Mouse (Mus musculus) C2C12 (cell line): ENCODE measurements around the gene Gm49396. TPM values are rescaled to one million over a fixed set of nuclear protein-coding genes. Genes with fewer than 3 reads are reported as not detected.

Source experiments
- H3K27me3 ChIP-seq: one replicate; pipeline ENCODE4 v1.6.1; 2011; ENCODE audit not compliant: control insufficient read depth, insufficient read depth, insufficient read length
- H3K36me3 ChIP-seq: one replicate; pipeline ENCODE4 v1.6.1; 2011; ENCODE audit not compliant: control insufficient read depth, insufficient read depth
- H3K4me3 ChIP-seq: one replicate; pipeline ENCODE4 v1.5.1; 2011; ENCODE audit warnings: mild to moderate bottlenecking, control low read depth; ENCODE audit not compliant: poor library complexity, insufficient read depth, severe bottlenecking
- H3K79me2 ChIP-seq: one replicate; pipeline ENCODE4 v1.6.1; 2011; ENCODE audit not compliant: control insufficient read depth, insufficient read depth
- H3K79me3 ChIP-seq: one replicate; pipeline ENCODE4 v1.6.1; 2011; ENCODE audit warnings: low read depth, control low read depth
- H3ac ChIP-seq: one replicate; pipeline ENCODE3; 2011; ENCODE audit warnings: low read depth; ENCODE audit not compliant: control insufficient read depth, insufficient read length
- CEBPB ChIP-seq: IDR thresholded peaks from one replicate; pipeline ENCODE4 v1.6.1; 2011; ENCODE audit warnings: low read depth, mild to moderate bottlenecking, control low read depth, moderate library complexity
- CTCF ChIP-seq: IDR thresholded peaks from one replicate; pipeline ENCODE4 v1.5.1; 2011; ENCODE audit not compliant: control insufficient read depth, insufficient read depth, insufficient read length
- FOSL1 ChIP-seq: IDR thresholded peaks from one replicate; pipeline ENCODE4 v1.8.0; 2011; ENCODE audit warnings: mild to moderate bottlenecking, low read length; ENCODE audit not compliant: poor library complexity, insufficient read depth, severe bottlenecking
- MAX ChIP-seq: IDR thresholded peaks from one replicate; pipeline ENCODE4 v1.6.1; 2011; ENCODE audit warnings: mild to moderate bottlenecking, control low read depth
- MYOD1 ChIP-seq: IDR thresholded peaks from one replicate; pipeline ENCODE4 v1.6.1; 2011; ENCODE audit warnings: low read depth; ENCODE audit not compliant: control insufficient read depth, insufficient read length
- MYOG ChIP-seq: IDR thresholded peaks from one replicate; pipeline ENCODE4 v1.6.1; 2011; ENCODE audit not compliant: control insufficient read depth, insufficient read length; ENCODE audit errors: extremely low read depth
- USF1 ChIP-seq: IDR thresholded peaks from one replicate; pipeline ENCODE4 v1.6.1; 2011; ENCODE audit warnings: low read depth, mild to moderate bottlenecking, control low read depth, moderate library complexity
- polyA plus RNA-seq: library from polyadenylated mRNA; unstranded; fragments of >200 nt; fragmentation: generic; extraction: Trizol; gene quantifications from one replicate; pipeline ENCODE4 v1.2.1, GENCODE M21; 2012; ENCODE audit warnings: missing spikeins

Gene Gm49396
- polyA plus RNA-seq, 1 experiment: 0.73 TPM

GRCm38 (mm10) chr7:30579950-30580349 lies 16.8 kb downstream of the Gm49396 start:
- Histone ChIP-seq H3K36me3 (peaks cover 69% of the 10 kb centered on the region), H3K27me3 (no peaks in the 10 kb centered on the region), H3K79me3 (no peaks in the 10 kb centered on the region), H3ac (no peak overlapping the region), H3K79me2 (peaks cover 9% of the 10 kb centered on the region), H3K4me3 (no peak overlapping the region)
- TF ChIP-seq FOSL1: no peak
- TF ChIP-seq CEBPB: no peak
- no peak for TF ChIP-seq MYOG
- no peak for TF ChIP-seq USF1
- no peak for TF ChIP-seq MAX
- TF ChIP-seq CTCF: no peak
- TF ChIP-seq MYOD1: no peak

- TF ChIP-seq MYOD1 (no peak), CEBPB (no peak), FOSL1 (no peak), USF1 (no peak), CTCF (no peak), MAX (no peak), MYOG (no peak)
- Histone ChIP-seq H3K4me3 (no peak overlapping the region), H3K79me3 (peaks cover 5% of the 10 kb centered on the region), H3K79me2 (peaks cover 25% of the 10 kb centered on the region), H3K36me3 (peaks cover 71% of the 10 kb centered on the region), H3ac (no peak overlapping the region), H3K27me3 (no peaks in the 10 kb centered on the region)
These were observed 18.4 kb downstream of the Gm49396 start for GRCm38 (mm10) chr7:30581547-30581946.

- Histone ChIP-seq H3K27me3 (no peaks in the 10 kb centered on the region), H3ac (no peak overlapping the region), H3K79me3 (peaks cover 20% of the 10 kb centered on the region), H3K4me3 (no peak overlapping the region), H3K36me3 (peaks cover 46% of the 10 kb centered on the region), H3K79me2 (peaks cover 44% of the 10 kb centered on the region)
- TF ChIP-seq MYOD1: no peak
- no peak for TF ChIP-seq USF1
- TF ChIP-seq CEBPB: no peak
- no peak for TF ChIP-seq MAX
- TF ChIP-seq MYOG: no peak
- no peak for TF ChIP-seq FOSL1
- TF ChIP-seq CTCF: no peak
These were observed 21.2 kb downstream of the Gm49396 start for GRCm38 (mm10) chr7:30584339-30584738.

GRCm38 (mm10) chr7:30585170-30585569 lies 22.0 kb downstream of the Gm49396 start:
- peaks cover 20% of the 10 kb centered on the region for H3K79me3 ChIP-seq
- no peak for TF ChIP-seq MYOG
- no peak for TF ChIP-seq CEBPB
- TF ChIP-seq MYOD1: no peak
- no peak for TF ChIP-seq CTCF
- TF ChIP-seq MAX: no peak
- no peak for TF ChIP-seq USF1
- no peak for TF ChIP-seq FOSL1
- H3K36me3 ChIP-seq: peaks cover 37% of the 10 kb centered on the region
- H3K27me3 ChIP-seq: no peaks in the 10 kb centered on the region
- H3K4me3 ChIP-seq: no peak overlapping the region
- no peak overlapping the region for H3ac ChIP-seq
- peaks cover 44% of the 10 kb centered on the region for H3K79me2 ChIP-seq

GRCm38 (mm10) chr7:30586455-30587020 lies 23.4 kb downstream of the Gm49396 start:
- Histone ChIP-seq H3K36me3 (peaks cover 29% of the 10 kb centered on the region), H3ac (no peak overlapping the region), H3K27me3 (no peaks in the 10 kb centered on the region), H3K4me3 (no peak overlapping the region), H3K79me2 (peaks cover 44% of the 10 kb centered on the region), H3K79me3 (peaks cover 20% of the 10 kb centered on the region)
- no peak for TF ChIP-seq FOSL1
- no peak for TF ChIP-seq MAX
- no peak for TF ChIP-seq CEBPB
- no peak for TF ChIP-seq CTCF
- TF ChIP-seq USF1: no peak
- TF ChIP-seq MYOG: no peak
